Mouse (Mus musculus) ovary, adult 18-20 months (tissue): ENCODE results near the gene Foxj2.

ENCODE experiments used
- DNase-seq: peaks from one replicate; pipeline ENCODE4 v3.0.0; 2022; ENCODE audit warnings: low spot score, mixed read lengths

Foxj2 gene

DNA sequence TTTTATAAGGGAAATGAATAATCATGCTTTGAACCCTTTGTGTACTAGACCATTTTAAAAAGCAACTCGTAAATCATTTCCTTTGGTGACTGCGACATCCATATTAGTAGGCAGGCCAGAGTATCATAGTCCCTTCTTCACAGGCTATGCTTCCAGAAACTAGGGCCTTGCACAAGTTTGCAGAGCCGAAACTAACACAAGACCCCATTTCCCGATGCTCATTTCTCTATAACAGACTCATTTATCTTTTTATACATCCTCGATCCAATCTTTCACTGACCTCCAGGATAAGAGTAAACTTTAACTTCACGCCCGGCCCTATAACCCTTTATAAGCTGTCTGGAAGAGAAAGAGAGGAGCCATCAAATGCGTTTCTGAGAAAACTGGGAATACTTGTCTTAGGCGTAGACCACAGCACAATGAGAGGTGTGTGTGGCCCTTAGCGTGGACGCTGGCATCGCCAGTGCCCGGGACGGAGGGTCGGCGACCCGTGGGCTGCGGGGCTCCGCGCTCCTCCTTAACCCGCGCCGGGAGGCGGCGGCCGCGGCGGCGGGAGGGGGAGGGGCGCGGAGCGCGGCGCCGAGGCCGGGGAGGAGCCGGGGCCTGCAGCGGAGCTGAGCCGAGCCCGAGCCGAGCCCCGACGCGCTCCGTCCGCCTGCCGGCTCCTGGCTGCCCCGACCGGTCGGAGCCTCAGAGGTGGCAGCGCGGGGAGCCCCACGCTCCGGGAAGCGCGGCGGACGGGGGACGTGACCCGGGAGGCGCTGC is at the start of gene Foxj2:
TSS of gene Foxj2 (plus strand) at position 609 of the 765 bp plus-strand sequence.
- peak; percentile 57 for DNase-seq

DNA sequence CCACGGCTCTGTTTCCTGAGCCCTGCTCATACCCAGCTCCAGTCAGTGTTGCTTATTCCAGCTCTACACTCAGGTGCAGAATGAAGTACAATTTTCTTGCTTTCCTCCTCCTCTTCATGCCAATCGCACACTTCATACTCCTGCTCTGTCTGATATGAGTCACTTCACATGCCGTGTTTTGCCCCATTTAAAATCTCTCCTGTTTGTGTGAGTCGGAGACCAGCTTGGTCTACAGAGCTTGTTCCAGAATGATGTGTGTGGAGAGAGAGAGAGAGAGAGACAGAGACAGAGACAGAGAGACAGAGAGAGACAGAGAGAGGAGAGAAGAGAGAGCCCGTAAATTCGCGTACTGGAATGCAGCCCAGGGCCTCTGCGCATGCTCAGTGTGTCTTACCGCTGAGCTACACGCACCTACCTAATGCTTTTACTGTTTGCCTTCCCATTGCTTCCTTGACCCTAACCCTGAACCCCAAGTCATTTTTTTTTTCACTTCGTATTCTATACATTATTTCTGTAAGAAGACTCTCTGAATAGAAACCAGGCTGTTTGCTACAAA is 48.9 kb upstream of the Foxj2 start:
- DNase-seq = no peak

DNA sequence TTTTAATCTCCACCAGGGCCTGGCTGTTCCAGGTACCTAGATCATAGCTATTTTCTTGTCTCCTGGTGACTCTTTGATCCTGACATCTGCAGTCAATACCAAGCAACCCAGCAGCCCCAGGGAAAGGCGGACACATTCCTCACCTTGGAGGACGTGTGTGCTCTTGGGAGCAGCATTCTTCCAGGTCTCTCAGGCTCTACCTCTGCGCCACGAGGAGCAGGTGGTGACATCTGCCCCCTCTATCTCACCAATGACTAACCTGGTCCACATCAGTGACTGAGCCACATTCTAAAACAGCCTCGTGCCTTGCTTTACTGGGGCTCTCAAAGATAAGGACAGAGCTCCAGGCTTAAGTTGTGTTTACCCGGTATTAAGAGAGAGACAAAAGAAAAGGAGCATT is 47.0 kb upstream of the Foxj2 start:
- DNase-seq = no peak

DNA sequence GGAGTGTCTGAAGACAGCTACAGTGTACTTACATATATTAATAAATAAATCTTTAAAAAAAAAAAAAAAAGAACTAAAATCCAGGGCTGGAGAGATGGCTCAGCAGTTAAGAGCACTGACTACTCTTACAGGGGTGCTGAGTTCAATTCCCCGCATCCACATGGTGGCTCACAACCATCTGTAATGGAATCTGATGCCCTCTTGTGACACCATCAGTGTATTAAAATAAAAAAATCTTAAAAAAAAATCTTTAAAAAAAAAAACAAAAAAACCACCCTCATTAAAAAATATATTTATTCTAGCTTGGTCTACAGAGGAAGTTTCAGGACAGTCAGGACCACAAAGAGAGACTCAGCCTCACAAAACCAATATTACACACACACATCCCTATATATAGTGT is 45.4 kb upstream of the Foxj2 start:
- no peak for DNase-seq

DNA sequence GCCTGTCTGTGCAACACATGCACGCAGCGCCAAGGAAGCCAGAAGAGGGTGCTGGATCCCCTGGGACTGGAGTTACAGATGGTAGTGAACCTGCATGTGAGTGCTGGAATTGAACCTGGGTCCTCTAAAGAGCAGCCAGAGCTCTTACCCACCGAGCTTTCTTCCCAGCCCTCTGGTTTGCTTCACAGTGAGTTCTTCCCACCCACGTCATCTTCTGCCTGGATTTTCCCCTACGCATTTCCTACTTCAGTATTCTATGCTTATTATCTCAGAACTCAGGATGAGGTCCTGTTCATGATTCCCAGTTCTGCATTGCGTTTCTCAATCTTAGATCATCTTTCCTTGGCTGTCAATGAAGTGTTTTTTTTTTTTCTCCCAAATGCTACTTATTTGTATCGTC is 43.7 kb upstream of the Foxj2 start:
- no peak for DNase-seq

DNA sequence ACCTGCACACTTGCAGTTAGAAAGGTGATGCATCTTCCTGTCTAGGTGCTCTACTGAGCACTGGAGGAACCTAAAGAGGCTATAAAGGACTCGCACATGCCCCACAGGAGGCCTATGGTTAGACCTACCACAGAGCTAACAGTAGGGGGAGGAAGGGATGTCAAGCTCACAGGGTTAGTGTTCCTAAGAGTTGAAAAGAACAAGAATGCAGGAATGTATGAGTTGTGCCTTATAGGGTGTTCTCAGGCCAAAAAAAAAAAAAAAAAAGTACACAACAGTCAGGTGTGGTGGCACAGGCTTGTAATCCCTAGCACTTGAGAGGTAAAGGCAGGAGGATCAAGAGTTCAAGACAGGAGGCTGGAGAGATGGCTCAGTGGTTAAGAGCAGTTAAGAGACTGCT is 39.8 kb upstream of the Foxj2 start:
- no peak for DNase-seq

DNA sequence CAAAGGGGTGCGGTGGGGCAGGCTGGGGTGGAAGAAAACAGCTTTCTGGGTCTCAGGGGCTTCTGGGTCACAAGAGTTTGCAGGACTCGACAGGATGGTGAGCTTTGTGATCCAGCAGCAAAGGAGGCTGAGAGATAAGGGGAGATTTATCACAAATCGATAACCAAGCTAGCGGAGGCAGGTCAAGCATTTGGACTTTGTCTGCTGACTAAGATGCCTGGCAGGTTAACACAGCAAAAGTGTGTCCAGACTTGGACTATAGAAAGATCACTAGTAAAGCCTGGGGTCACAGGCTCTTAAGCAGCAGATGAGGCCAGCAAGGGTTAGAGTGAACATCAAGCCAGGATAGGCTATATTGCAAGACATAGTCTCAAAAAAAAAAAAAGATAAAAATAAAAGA is 38.5 kb upstream of the Foxj2 start:
- no peak for DNase-seq

DNA sequence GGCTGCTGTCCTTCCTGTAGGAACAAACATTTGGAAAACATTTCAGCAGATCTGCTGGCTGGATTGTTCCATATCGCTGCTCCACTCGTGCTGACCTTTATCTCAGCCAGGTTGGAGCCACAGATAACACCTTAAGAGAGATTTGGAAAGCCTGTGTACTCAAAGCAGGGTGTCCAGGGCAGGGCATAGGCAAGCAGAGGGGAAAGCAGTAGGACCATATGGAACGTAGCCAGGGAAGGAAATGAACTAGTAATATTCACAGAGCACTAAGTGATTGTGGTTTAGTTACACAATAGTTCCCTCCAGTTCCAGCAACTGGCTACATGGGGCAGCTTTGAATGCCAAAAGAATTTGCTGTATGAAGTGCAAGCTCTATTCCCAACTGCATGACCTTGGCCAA is 37.5 kb upstream of the Foxj2 start:
- no peak for DNase-seq

DNA sequence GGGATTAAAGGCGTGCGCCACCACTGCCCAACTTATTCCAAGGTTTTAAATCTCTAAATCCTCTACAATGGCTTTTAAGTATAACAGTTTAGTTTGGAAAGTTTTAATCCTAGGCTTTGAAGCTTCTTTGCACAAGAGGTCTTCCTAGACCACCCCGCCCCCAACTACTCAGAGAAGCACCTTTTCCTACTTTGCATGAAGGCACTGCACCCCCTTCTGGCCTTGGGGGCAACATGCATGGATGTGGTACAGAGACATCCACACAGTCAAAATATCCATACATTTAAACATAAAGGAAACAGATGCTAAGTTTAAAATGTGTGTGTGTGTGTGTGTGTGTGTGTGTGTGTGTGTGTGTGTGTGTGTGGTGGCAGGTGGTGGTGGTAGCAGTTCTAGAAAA is 34.8 kb upstream of the Foxj2 start:
- no peak for DNase-seq

DNA sequence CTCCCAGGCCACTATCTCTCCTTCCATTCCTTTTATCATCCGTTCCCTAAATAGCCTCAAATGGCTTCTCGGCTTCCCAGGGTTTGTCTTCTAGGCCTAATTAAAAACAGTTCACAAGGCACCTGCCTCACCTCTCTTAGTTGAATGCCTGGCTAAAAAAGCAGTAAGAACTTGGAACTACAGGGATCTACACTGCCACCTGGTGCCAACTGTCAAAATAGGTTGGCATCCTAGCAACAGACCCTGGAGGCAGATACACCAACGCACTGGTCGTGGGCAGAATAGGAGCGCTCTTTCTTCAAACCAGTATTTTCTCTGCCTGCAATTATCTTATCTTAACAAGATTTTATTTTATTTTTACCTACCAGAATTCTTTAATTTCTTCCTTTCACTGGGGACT is 33.4 kb upstream of the Foxj2 start:
- DNase-seq = no peak

DNA sequence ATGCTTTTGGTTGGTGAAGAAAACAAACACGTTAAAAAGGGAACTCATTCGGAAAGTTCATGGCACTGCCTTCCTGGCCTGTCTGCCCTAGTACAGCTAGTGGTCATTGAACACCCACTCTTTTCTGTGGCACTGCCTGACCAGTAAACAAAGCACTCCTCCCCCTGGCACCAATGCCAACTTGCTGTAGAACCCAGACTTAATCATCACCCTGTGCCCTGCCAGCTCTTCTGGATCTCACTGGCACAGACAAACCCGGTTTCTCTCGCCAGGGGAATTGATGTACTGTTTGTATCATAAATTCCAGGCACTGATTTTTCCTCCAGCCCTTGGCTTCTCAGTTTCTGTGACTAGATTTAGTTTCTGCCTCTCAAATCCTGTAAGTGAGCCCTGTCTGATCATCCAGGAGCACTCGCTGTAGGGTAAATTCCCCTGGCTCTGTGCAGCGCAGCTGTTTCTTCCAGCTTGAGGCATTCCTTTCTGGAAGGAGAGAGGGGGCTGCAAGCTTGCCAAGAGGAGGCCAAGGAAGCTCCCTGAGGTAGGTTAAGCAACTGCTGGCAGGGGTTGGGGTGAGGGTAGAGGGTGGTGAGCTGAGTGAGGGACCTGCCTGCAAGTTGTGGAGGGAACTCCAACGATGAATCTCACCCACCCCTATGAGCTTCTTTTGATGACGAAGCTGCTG is 24.3 kb upstream of the Foxj2 start:
- peak; percentile 31 for DNase-seq

DNA sequence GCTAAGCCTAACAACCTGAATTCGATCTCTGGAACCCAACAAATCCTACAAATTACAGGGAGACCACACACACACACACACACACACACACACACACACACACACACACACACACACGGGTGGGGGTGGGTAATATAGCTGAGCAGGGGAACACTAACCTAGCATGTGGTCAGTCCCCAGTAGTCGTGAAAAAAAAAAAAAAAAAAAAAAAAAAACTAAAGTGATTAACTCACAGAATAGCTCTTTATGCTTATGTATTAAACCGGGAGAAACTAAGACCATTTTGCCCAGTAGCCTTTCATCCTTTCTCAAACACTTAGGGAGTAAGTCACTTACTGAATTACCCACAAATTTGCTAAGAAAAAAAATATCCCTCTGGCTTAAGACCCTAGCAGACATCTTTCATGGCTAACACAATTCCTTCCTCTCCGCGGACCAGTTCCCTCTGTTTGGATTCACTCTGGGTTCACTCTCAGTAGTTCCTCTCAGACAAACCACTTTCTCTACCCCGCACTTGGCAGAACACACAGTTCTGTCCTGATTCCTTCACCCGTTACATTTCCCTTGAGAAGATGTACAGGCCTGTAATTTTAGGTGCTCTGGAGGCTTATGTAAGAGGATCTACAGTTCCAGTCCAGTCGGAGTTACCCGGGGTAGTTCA is 18.9 kb upstream of the Foxj2 start:
- no peak for DNase-seq

DNA sequence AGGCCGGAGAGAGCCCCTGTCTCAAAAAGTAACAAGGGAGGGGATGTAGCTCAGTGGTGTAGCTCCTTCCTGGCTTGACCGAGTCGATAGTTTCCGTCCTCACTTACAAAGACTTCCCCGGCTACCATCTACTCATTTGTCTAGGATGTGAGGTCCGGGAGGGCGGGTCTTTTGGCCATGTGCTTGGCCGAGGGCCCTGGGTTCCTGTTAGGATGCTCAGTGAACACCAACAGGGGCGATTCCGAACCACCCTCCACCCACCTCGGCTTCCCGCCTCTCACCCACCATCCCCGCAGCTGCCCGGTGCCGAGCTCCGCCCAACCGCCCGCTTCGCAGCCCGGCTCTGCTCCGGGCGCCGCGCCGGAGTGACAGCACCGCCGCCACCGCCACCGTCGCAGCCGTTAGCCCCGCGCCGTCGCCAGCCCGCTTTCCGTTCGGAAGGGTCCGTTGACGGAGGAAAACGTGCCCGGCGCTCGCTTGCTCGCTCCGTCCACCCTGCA is 18.4 kb upstream of the Foxj2 start, which contains the start of gene Slc2a3:
TSS of gene Slc2a3 (minus strand) at position 340 of the 500 bp plus-strand sequence.
- DNase-seq = no peak

DNA sequence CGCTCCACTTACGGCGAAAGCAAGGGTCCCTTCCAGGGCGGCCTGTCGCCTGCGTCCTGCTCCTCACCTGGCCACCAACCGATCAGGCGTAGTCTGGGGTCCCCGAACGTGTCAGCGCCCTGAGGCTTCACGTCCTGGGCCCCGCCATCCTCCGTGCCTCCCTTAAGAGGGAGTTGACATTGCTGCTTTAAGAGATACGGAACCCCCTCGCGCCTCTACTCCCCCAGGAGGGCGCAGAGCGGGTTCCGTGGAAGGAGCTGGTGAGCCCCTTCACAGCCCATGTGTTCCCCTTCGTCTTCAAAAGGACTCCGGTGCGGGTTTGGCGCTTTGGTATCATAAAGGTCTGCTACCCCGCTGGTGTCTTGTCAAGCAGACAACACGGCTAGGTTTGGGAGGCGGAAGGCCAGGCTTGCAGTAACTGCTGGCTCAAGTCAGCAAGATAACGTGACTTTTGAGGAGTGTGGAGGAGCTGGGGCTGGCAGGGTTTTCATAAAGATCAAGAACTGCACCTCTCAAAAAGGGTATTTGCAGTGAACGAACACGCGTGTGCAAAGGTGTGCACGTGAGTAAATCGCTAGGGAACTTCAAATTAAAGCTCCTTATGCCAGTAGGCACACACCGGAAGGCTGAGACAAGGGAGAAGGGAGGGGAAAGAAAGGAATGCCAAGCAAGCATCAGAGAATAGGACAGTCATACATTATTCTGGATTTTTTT is 17.8 kb upstream of the Foxj2 start:
- no peak for DNase-seq

DNA sequence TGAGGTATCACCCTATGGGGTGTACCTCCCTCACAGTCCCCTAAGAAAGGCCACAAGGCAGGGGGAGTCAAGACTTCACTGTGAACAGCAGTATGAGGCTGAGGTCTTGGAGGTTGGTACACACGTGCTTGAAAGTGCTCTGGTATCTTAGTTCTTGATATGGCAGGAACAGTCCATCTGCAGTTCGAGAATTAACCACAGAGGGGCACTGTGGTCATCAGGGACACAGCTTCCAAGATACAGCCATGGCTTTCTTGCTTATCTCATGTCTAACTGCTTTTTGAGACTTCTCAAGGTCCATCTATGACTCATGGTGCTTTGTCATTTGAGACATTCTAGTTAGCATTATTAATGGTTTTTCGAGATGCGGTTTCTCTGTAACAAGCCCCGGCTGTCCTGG is 15.3 kb upstream of the Foxj2 start:
- DNase-seq = peak; percentile 50

DNA sequence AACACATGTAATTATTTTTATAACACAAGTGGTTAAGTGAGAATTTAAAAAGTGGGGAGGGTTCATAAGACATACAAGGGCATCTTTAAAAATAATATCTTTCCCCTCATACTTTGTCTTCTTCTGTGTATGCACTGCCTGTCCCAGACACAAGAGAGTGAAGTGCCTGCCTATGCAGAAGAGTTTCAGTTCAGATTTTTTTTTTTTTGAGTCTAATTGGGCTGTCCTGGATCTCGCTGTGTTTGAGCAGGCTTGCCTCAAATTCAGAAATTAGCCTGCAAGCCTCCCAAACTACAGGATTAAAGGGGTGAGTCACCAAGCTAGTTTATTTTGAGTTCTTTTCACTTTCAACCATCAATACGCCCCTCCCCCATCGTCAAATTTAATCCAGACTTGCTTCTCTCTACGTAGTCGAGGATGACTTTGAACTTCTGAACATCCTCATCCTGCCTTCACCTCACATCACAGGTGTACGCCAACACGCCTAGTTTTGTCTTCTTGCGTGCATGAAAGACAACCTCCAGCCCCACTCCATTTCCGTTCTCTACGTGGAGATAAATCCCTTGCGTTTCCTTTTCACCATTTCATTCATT is 9.6 kb upstream of the Foxj2 start:
- no peak for DNase-seq

DNA sequence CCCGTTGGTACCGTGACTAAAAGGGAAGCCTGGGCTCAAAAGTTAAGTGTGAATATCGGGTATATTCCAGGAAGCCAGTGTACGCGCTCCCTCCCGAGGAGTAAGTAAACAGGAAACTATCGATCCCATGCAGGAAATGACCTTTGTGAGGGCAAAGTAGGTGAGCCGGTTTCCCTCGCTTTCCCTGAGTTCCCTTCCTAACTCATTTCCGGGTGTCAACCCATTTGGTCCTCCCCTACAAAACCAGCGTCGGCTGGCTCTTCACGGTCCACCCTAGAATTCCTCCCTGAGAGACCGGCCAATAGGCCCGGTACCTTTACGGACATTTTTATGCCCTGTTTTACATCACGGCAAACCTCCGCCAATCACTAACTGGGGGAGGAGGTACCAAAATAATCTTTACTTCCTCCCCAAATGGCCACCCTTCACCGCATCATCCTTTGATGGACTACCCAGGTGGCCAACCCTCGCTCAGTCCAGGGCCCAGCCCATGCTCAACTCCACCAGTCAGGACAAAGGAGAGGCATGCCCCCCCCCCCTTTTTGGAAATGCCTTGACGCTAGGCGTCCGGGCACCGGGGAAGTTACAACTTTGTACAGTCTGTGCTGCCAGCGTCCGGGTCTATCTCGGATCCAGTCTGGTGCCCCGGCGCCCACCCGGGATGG is 9.0 kb upstream of the Foxj2 start:
- DNase-seq = peak; percentile 98

DNA sequence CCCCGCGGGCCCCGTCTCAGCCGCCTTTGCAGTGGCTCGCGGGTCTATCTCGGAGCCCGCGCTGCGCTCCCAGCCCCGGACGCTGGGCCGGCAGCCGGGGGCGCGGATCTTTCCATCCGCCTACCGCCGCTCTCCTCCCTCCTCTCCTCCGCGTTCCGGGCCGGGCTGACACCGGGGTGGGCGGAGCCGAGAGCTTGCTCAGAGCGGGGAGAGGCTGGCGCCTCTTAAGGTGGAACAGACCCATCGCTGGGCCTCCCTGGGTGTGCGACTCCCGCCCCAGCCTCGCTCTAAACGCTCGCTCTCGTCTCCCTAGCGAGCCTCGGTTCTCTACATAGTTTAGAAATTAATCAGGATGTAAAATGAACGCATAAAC is 8.4 kb upstream of the Foxj2 start:
- DNase-seq = peak; percentile 92

DNA sequence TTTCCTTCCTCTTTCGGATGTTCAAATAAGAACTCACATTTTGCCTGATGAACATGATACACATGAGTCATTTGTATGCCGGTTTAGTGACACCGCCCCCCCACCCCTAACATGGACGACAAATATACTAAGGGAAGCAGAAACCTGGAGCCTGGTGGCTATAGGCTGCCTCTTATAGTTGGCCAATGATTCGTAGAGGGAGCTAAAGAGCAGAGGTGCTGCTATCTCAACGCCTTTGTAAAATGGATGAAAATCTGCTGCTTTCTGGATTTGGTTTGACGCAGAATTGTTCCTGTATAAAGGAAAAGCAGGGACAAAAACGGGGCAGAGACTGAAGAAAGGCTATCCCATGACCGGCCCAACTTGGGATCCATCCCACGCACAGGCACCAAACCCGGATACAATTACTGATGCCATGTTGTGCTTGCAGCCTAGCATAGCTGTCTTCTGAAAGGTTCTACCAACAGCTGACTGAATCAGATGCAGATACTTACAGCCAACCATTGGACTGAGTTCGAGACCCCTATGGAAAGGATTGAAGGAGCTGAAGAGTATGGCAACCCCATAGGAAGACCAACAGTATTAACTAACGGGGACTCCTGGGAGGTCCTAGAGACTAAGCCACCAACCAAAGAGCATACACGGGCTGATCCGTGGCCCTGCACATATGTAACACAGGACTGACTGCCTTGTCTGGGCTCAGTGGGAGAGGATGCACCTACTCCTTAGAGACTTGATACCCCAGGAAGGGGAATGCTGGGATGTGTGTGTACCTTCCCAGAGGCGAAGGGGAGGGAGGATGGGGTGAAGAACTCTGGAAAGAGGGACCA is 7.7 kb upstream of the Foxj2 start:
- DNase-seq = no peak

DNA sequence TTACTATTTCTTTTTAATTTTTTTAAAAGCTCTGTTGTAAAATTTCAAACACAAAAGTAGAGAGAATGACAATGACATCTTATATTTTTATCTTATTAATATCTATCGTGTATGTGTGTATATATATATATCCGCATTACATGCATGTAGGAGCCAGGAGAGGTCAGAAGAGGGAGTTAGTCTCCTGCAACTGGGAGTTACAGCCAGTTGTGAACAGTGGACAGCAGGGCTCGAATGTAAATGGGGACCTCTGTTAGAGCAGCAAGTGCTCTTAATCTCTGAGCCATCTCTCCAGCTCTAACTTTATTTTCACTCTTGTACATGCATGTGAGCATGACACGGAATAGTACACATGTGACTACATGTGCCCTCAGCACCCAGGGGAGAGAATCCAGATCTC is 7.0 kb upstream of the Foxj2 start:
- DNase-seq = no peak
